Mouse (Mus musculus) ES-E14 (cell line): ENCODE measurements around the gene Ruvbl1. TPM values are rescaled to one million over a fixed set of nuclear protein-coding genes. Genes with fewer than 3 reads are reported as not detected.

Experiments used
- DNase-seq: peaks from one replicate; pipeline ENCODE4 v3.0.0-alpha.2; 2013; ENCODE audit warnings: low read depth, low spot score
- H3K27ac ChIP-seq: 2 replicates; pipeline ENCODE4 v1.5.1; 2012; ENCODE audit warnings: low read depth, mild to moderate bottlenecking, low read length, moderate library complexity, mixed read lengths; ENCODE audit not compliant: poor library complexity, insufficient read depth, severe bottlenecking
- H3K36me3 ChIP-seq: 2 replicates; pipeline ENCODE4 v1.6.1; 2012; ENCODE audit warnings: mild to moderate bottlenecking, low read length, moderate library complexity, mixed read lengths; ENCODE audit not compliant: control insufficient read depth, poor library complexity, insufficient read depth, severe bottlenecking
- H3K4me1 ChIP-seq, 2 experiments: fragments of 150-350 bp in 1 of 2; sonication (generic) in 1 of 2; 2 replicates each; pipeline ENCODE4 v1.6.1; 2012; ENCODE audit warnings: low read length in 2 of 2, mild to moderate bottlenecking in 1 of 2, mixed read lengths in 1 of 2; ENCODE audit not compliant: control insufficient read depth in 2 of 2, insufficient read depth in 2 of 2, poor library complexity in 1 of 2
- H3K4me3 ChIP-seq, 2 experiments: fragments of 150-350 bp in 1 of 2; sonication (generic) in 1 of 2; 2 replicates each; pipeline ENCODE4 v1.5.1; 2012; ENCODE audit warnings: low read length in 2 of 2, low read depth in 1 of 2, mild to moderate bottlenecking in 1 of 2, mixed read lengths in 1 of 2; ENCODE audit not compliant: insufficient read depth in 1 of 2, poor library complexity in 1 of 2, severe bottlenecking in 1 of 2
- H3K9ac ChIP-seq: 2 replicates; pipeline ENCODE4 v1.6.1; 2012; ENCODE audit warnings: low read depth, mild to moderate bottlenecking, low read length, mixed read lengths; ENCODE audit not compliant: poor library complexity, insufficient read depth, severe bottlenecking
- H3K9me3 ChIP-seq: fragments of 150-350 bp; sonication (generic); 2 replicates; pipeline ENCODE4 v1.6.1; 2012; ENCODE audit warnings: low read depth, mild to moderate bottlenecking, low read length; ENCODE audit not compliant: control insufficient read depth, insufficient read depth
- CHD2 ChIP-seq: IDR thresholded peaks from 2 replicates; pipeline ENCODE4 v1.6.1; 2014; ENCODE audit warnings: mild to moderate bottlenecking, low read depth, low read length, inconsistent platforms
- HCFC1 ChIP-seq: IDR thresholded peaks from 2 replicates; pipeline ENCODE4 v1.6.1; 2012; ENCODE audit warnings: low read length, inconsistent platforms, borderline replicate concordance; ENCODE audit not compliant: insufficient read depth
- MAFK ChIP-seq: IDR thresholded peaks from 2 replicates; pipeline ENCODE4 v1.6.1; 2014; ENCODE audit warnings: mild to moderate bottlenecking, low read depth, low read length, inconsistent platforms; ENCODE audit not compliant: insufficient read depth
- ZC3H11A ChIP-seq: IDR thresholded peaks from 2 replicates; pipeline ENCODE4 v1.6.1; 2012; ENCODE audit warnings: low read depth, mild to moderate bottlenecking, inconsistent platforms, low read length, borderline replicate concordance
- ZNF384 ChIP-seq: IDR thresholded peaks from 2 replicates; pipeline ENCODE4 v1.6.1; 2012; ENCODE audit warnings: low read depth, low read length, inconsistent platforms
- in situ Hi-C, 2 experiments: fragments of 600-800 bp; cut with MboI; formaldehyde crosslinking; loops; one replicate each; pipeline ENCODE4 v1.15.1; 2025; ENCODE audit warnings: low sequenced_read_pairs in 2 of 2, inconsistent platforms in 1 of 2; ENCODE audit not compliant: unreplicated experiment in 2 of 2
- total RNA-seq: library from RNA; depleted of rRNA; stranded (reverse); fragments of 300-350 nt; gene quantifications from 2 replicates; pipeline ENCODE4 v1.2.3, GENCODE M21; 2012

The Ruvbl1 gene
- total RNA-seq, 1 experiment = 149 TPM

- in situ Hi-C loops = no loop called here
- H3K4me3 ChIP-seq = no peak overlapping the region
- no peak overlapping the region for H3K27ac ChIP-seq
- H3K9me3 ChIP-seq = no peaks in the 10 kb centered on the region
- H3K9ac ChIP-seq = no peak overlapping the region
- DNase-seq = no peak
- peaks cover 0 to 2% of the 10 kb centered on the region in 2 experiments; a peak in 1 of 4 replicates for H3K4me1 ChIP-seq
- TF ChIP-seq CHD2 (no peak), HCFC1 (no peak), ZC3H11A (no peak), MAFK (no peak), ZNF384 (no peak)
- H3K36me3 ChIP-seq = no peaks in the 10 kb centered on the region
Observed at GRCm38 (mm10) chr6:88523043-88523442, 57.8 kb downstream of the Ruvbl1 start.

- Histone ChIP-seq H3K4me1 (peaks cover 0 to 2% of the 10 kb centered on the region in 2 experiments; a peak in 1 of 4 replicates), H3K27ac (no peak overlapping the region), H3K9ac (no peak overlapping the region), H3K4me3 (no peak overlapping the region), H3K9me3 (no peaks in the 10 kb centered on the region), H3K36me3 (no peaks in the 10 kb centered on the region)
- no peak for DNase-seq
- TF ChIP-seq ZNF384 = no peak
- no peak for TF ChIP-seq MAFK
- TF ChIP-seq HCFC1 = no peak
- no peak for TF ChIP-seq CHD2
- no peak for TF ChIP-seq ZC3H11A
- in situ Hi-C loops = no loop called here
Observed at GRCm38 (mm10) chr6:88523451-88523850, 58.2 kb downstream of the Ruvbl1 start.

GRCm38 (mm10) chr6:88524056-88524455, 58.8 kb downstream of the Ruvbl1 start:
- H3K27ac ChIP-seq = no peak overlapping the region
- no peak overlapping the region for H3K9ac ChIP-seq
- no peaks in the 10 kb centered on the region for H3K36me3 ChIP-seq
- H3K4me1 ChIP-seq = peaks cover 0 to 2% of the 10 kb centered on the region in 2 experiments; a peak in 1 of 4 replicates
- in situ Hi-C loops = no loop called here
- no peak overlapping the region for H3K4me3 ChIP-seq
- H3K9me3 ChIP-seq = no peaks in the 10 kb centered on the region
- no peak for TF ChIP-seq HCFC1
- no peak for TF ChIP-seq ZNF384
- no peak for TF ChIP-seq CHD2
- no peak for DNase-seq

- no peak for TF ChIP-seq ZNF384
- TF ChIP-seq HCFC1 = no peak
- TF ChIP-seq CHD2 = no peak
- no peak for DNase-seq
- no peak overlapping the region for H3K27ac ChIP-seq
- no peaks in the 10 kb centered on the region for H3K36me3 ChIP-seq
- H3K4me3 ChIP-seq = no peak overlapping the region
- in situ Hi-C loops = no loop called here
- H3K9me3 ChIP-seq = no peaks in the 10 kb centered on the region
- H3K9ac ChIP-seq = no peak overlapping the region
- H3K4me1 ChIP-seq = no peaks in the 10 kb centered on the region
Observed at GRCm38 (mm10) chr6:88530306-88530705, 65.1 kb downstream of the Ruvbl1 start.

- Histone ChIP-seq H3K27ac (no peak overlapping the region), H3K9me3 (no peaks in the 10 kb centered on the region), H3K4me3 (no peak overlapping the region), H3K9ac (no peak overlapping the region), H3K4me1 (no peaks in the 10 kb centered on the region), H3K36me3 (no peaks in the 10 kb centered on the region)
- no peak for DNase-seq
- in situ Hi-C loops = no loop called here
- TF ChIP-seq MAFK (no peak), ZC3H11A (no peak), CHD2 (no peak), HCFC1 (no peak), ZNF384 (no peak)
Observed at GRCm38 (mm10) chr6:88540093-88540755, 75.0 kb downstream of the Ruvbl1 start.
